Mouse (Mus musculus) midbrain, embryonic 14.5 days (tissue): ENCODE data around the gene Sbsn. TPM values are rescaled to one million over a fixed set of nuclear protein-coding genes. Genes with fewer than 3 reads are reported as not detected.

Source experiments
- polyA plus RNA-seq: library from polyadenylated mRNA; unstranded; fragments of >200 nt; fragmentation: Nextera tagmentation; extraction: Ambion mirVana; gene quantifications from 2 replicates; pipeline ENCODE4 v1.2.1, GENCODE M21; 2014

The Sbsn gene
- polyA plus RNA-seq, 1 experiment from 2014 or later: 0.82 TPM

Other genes with a start within 250 kb of the Sbsn start
- 101 and 129 TPM in 2 replicates for gene Arhgap33, start 216.4 kb upstream of the Sbsn start, polyA plus RNA-seq
- 6.3 and 7.4 TPM in 2 replicates for gene Hspb6, start 199.3 kb upstream of the Sbsn start, polyA plus RNA-seq
- gene Proser3, start 199.2 kb upstream of the Sbsn start, polyA plus RNA-seq: 7.4 and 10.9 TPM in 2 replicates
- 49.9 and 59.1 TPM in 2 replicates for gene Lin37, start 191.6 kb upstream of the Sbsn start, polyA plus RNA-seq
- 103 and 104 TPM in 2 replicates for gene U2af1l4, start 188.2 kb upstream of the Sbsn start, polyA plus RNA-seq
- gene Gm49396, start 188.1 kb upstream of the Sbsn start, polyA plus RNA-seq: 8.2 and 11.8 TPM in 2 replicates
- 99.1 and 135 TPM in 2 replicates for gene Psenen, start 187.8 kb upstream of the Sbsn start, polyA plus RNA-seq
- 2.8 and 5.8 TPM in 2 replicates for gene Igflr1, start 186.0 kb upstream of the Sbsn start, polyA plus RNA-seq
- 13.1 and 15.4 TPM in 2 replicates for gene Kmt2b, start 162.7 kb upstream of the Sbsn start, polyA plus RNA-seq
- 0.34 and 0.47 TPM in 2 replicates for gene Zbtb32, start 152.6 kb upstream of the Sbsn start, polyA plus RNA-seq
- 0.15 and 0.20 TPM in 2 replicates for gene Upk1a, start 138.6 kb upstream of the Sbsn start, polyA plus RNA-seq
- 999 and 1,303 TPM in 2 replicates for gene Cox6b1, start 125.3 kb upstream of the Sbsn start, polyA plus RNA-seq
- not detected in 2 replicates for gene Etv2, start 115.6 kb upstream of the Sbsn start, polyA plus RNA-seq
- 126 and 144 TPM in 2 replicates for gene Rbm42, start 101.2 kb upstream of the Sbsn start, polyA plus RNA-seq
- gene Haus5, start 86.5 kb upstream of the Sbsn start, polyA plus RNA-seq: 21.6 and 22.8 TPM in 2 replicates
- gene Pmis2, start 79.9 kb upstream of the Sbsn start, polyA plus RNA-seq: not detected in 2 replicates
- gene 2200002J24Rik, start 52.5 kb upstream of the Sbsn start, polyA plus RNA-seq: not detected in 2 replicates
- 0.53 and 1.1 TPM in 2 replicates for gene Atp4a, start 39.3 kb upstream of the Sbsn start, polyA plus RNA-seq
- gene Tmem147, start 21.9 kb upstream of the Sbsn start, polyA plus RNA-seq: 238 and 290 TPM in 2 replicates
- gene Gapdhs, start 7.8 kb upstream of the Sbsn start, polyA plus RNA-seq: 0.83 and 1.2 TPM in 2 replicates
- gene Dmkn, start 12.3 kb downstream of the Sbsn start, polyA plus RNA-seq: 0.78 and 0.87 TPM in 2 replicates
- gene Krtdap, start 36.4 kb downstream of the Sbsn start, polyA plus RNA-seq: not detected in 2 replicates
- gene Ffar2, start 72.3 kb downstream of the Sbsn start, polyA plus RNA-seq: 0.11 TPM in 1 of 2 replicates, not detected in the other
- gene Ffar3, start 104.7 kb downstream of the Sbsn start, polyA plus RNA-seq: not detected in 2 replicates
- gene Ffar1, start 110.1 kb downstream of the Sbsn start, polyA plus RNA-seq: not detected in 2 replicates
- gene Cd22, start 128.9 kb downstream of the Sbsn start, polyA plus RNA-seq: not detected in 2 replicates
- gene Mag, start 163.4 kb downstream of the Sbsn start, polyA plus RNA-seq: 1.8 and 2.8 TPM in 2 replicates
- gene Hamp2, start 173.2 kb downstream of the Sbsn start, polyA plus RNA-seq: not detected in 2 replicates
- gene Hamp, start 192.6 kb downstream of the Sbsn start, polyA plus RNA-seq: not detected in 2 replicates
- gene Usf2, start 205.3 kb downstream of the Sbsn start, polyA plus RNA-seq: 26.2 and 30.4 TPM in 2 replicates
- 9.9 and 15.6 TPM in 2 replicates for gene Lsr, start 222.0 kb downstream of the Sbsn start, polyA plus RNA-seq
- 0.36 and 0.37 TPM in 2 replicates for gene Fam187b, start 222.3 kb downstream of the Sbsn start, polyA plus RNA-seq